Mouse (Mus musculus) layer of hippocampus, adult 8-10 months (tissue): Measurements from ENCODE around the gene Ank2. TPM values are rescaled to one million over a fixed set of nuclear protein-coding genes. Genes with fewer than 3 reads are reported as not detected.
"Not testable (repeated sequence)": the region's sequence is repeated elsewhere in the genome, so short reads cannot be mapped to it uniquely, and the experiment has no call there.

Experiments
- DNase-seq, 2 experiments: peaks; one replicate each; pipeline ENCODE4 v3.0.0; 2022; ENCODE audit warnings: low spot score in 2 of 2
- total RNA-seq, 4 experiments: library from RNA; stranded (reverse); gene quantifications; 2 replicates each; pipeline ENCODE4 v1.2.4; 2022

Gene Ank2
- total RNA-seq, 4 experiments from 2014 or later = 710 to 787 (median 750) TPM

DNA sequence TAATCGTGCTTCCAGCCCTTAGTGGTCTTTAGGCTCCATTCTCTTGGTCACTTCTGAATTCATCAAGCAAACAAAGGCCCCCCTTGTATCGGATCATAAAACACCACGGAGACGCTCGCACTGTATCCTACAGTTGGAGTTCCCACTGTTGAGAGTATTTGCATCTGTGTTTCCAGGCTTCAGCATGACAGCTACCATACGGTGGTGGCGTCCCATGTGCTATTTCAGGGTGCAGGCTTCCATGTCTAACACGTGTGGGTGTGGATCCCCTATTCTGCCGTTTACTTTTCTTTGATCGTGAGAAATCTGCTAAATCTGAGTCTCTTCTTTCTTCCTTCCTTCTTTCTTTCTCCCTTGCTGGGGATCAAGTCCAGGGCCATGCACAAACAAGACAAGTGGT is 14.0 kb downstream of the Ank2 start:
- peak; percentile 51 to 53 for DNase-seq

DNA sequence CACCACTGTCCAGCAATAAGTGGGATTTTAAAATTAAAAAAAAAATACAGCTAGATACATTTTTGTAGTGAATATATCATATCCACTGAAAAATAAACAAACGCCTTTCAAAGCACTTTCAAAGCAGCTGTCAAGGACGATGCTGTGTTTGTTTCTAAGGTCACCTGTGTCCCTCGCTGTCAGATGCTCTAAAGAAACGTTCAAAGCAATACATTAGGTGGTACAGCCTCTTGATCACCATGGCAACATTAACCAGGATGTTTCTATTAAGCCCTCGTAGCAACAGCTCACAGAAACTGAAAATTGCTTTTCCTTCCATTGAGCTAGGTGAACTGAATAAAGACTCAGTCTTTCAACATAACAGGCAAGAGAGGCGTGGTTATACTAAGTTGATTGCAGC is 17.5 kb downstream of the Ank2 start:
- no peak for DNase-seq

DNA sequence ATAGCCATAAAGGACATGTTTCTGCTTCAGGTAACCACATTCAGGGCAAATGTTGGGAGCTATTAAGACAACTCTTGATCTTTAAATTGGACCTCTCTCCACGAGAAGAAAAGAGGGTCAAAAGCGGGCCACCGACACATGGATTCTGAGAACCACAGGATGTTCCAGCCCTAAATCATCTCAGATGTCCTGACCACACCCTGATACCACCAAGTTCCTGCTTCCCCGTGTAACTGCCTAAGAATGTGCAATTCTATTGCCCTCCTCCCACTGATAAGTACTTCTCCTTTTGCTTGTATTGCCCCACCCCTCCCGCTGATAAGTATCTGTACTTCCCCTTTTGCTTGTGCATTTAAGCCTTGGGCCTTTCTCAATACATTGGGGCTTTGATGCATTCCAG is 18.8 kb downstream of the Ank2 start:
- not testable (repeated sequence) for DNase-seq

DNA sequence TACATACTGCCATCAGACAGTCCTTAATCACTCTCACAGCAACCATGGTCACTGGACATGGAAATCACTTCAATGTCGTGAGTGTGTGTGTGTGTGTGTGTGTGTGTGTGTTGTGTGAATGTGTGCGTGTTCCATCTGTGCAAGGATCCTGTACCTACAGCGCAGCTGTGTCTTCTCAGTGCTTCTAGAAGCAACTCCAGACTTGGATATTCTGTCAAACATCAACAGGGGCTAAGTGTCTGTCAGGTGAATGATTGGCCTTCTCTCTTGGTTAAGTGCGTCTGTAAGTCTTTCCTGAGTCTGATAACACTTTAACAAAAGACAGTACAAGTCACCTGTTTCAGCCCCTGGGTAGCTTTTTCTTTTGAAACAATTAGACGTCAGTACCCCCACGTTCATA is 25.0 kb downstream of the Ank2 start:
- DNase-seq = no peak

DNA sequence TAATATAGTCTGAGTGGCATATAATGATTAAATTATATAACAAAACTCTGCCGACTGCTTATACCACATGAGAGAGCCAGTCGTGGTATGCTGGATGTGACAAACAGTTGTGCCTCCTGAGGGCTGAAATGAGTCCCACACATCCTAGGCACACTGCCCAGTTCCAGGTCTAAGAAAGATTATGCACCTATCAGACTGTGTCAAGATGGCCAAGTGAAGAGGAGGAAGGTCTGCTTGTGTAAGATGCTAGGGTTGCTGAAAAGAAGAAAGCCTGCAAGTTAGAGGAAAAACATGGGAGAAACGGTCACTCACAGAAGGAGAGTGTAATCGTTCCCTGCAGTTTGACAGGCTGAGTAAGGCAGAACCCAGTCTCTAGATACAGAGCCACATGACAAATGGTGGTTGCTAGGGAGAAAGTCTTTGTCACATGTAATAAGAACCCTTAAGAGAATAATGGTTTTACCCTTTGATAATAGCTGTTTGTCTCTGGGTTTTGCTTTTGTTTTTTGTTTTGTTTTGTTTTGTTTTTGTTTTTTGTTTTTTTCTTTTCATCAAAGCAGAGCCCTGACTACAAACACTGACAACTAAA is 29.9 kb downstream of the Ank2 start:
- DNase-seq = no peak

DNA sequence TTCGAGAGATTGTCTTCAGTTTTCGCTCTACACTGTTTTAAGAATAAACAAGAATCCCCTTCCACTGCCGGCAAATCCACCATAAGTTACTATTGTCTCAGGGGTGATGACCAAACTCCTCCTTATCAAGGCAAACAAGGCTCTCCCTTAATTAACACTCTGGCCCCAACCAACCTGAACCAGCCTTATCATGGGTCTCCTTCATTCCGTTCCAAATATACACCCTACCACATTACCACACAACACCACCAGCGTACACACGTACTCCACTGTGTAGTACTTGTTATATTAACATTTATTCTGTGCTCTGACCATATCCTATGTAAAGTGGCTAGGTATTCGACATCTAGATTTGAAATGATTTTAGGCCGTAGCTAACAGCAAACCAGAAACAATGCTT is 30.6 kb downstream of the Ank2 start:
- no peak for DNase-seq

DNA sequence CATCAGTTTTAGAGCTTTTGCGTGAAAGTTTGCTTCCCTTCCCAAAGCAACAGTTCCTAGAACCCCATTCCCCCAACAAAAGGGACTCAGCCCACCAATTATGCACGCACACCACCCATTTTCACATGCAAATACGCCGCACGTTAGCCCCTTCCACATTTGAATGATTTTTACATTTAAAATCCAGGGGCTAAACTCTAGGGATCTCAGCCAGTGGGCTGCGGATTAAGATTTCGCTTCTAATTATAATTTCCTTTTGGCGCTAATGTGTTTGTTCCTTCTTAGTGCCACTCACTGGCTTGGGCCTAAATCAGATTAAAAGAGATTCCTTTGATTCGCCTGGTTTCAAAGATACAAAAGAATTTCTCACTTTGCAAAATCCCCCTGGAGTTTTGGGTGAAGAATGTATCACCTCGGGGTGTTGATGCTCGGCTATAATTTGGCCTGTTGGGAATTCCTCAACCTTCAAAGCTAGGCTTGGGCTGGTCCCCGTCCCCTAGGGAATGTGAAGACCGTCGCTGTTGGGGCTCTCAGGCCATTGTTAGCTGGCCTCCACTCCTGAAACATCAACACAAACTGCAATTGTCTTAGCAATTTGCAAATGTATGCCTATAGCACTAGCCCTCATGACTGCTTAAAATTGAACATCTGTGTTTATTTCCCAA is 35.2 kb downstream of the Ank2 start:
- DNase-seq = no peak

DNA sequence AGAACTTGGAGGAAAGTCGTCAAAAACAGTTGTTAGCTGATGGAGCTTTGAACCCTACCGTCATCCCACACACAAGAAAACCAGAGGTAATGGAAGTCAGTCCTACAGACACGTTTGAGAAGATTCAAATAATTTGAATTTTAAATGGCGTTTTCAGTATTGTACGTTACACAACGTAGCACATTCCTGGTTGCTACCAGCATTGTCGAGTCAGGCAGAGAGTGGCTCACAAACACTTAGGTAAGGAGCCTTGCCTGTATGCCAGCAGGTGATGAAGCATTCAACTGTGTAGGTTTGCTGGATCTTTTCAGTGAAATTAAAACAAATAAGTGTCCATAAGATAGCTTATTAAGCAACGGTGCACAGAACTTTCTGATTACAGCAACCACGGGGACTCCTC is 36.0 kb downstream of the Ank2 start:
- DNase-seq = no peak

DNA sequence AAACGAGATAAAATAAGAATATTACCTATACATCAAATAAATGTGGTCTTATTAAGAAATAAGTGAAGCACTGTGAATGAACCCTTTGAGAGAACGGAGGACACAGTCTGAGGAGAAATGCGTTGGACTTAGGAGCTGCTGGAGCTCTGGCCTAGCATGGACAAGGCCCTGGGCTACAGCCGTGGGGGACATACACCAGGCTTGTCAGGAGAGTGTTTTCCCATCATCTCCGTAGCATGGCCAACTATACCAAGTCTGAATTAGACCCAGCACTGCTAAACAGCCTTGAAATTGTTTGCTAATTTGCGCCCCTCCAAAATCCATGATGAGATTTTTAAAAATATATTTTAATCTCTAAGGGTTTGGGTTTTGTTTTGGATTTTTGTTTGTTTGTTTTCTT is 36.7 kb downstream of the Ank2 start:
- DNase-seq = no peak

DNA sequence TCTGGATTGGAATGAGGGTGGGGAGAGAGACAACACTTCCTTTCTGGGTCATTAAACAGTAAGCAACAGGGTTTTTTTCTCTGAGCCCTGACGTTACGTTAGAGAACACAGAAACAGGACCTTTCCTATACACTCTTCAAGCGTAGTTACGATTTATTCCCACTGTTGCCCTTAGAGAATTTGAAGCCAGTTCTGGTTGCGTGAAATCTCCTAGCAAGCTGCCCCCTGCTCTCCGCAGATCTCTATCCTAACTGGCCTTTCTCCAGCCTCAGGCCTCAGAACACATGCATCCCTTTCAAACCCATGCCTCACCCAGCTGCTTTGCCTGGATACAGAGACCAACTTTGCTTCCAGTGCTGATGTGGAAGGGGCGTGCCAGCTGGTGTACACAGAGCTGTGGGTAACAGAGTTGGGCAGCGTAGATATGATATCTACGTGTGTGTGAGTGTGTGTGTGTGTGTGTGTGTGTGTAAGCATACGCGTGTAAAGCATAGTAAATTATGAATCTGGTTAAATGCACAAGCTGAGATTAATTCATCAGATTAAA is 38.2 kb downstream of the Ank2 start:
- DNase-seq = no peak

DNA sequence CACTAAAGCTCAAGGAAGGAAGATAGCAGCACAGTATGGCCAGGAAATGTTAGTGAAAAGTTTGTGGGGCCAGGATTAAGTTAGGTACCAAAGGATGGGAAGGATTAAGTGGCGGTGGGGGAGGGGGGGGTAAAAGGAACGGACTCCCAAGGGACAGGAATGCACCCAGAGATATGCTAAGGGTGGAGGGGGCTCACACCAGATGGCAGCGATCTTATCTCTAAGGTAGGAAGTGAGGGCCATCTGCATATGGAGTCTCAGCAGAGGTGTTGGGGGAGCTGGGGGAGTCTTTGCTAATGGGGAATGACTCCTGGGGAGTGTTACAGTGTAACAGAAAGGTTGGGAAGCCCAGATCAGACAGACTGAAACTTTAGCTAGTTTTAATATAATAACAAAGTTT is 39.3 kb downstream of the Ank2 start:
- DNase-seq = no peak

DNA sequence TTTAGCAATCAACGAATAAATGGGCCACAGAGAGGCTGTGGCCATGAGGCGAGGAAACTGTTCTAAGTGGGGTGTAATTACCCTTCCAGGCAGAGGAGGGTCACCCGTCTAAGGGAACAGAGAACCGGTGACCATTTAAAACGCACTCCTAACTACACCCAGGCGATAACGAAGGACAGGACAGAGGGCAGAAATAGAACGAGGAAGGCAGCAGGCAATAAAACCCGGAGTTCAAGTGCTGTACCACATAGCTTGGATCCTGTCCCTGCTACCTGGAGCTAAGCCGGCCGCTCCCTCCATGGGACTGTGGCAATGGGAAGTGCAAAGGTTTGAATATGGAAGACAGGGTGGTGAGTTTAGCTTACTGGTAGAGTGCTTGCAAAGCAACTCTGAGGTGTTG is 40.2 kb downstream of the Ank2 start:
- no peak for DNase-seq

DNA sequence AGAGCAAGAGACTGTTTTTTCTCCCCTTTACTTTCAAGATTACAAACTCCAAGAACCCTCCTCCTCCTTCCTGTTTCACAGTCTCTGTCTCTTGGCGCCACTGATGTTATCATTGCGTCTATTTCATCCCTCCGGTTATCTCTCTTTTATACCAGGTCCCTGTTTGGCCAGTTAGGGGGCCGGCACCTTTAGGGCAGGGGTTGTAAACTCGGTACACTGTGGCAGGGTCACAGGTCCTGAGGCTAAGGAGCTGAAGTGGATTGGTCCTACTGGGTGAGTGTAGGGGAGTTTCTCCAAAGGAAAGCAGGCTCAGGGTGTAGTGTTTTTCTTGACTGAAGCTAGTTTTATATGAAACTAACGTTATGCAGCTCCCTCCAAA is 40.7 kb downstream of the Ank2 start:
- no peak for DNase-seq

DNA sequence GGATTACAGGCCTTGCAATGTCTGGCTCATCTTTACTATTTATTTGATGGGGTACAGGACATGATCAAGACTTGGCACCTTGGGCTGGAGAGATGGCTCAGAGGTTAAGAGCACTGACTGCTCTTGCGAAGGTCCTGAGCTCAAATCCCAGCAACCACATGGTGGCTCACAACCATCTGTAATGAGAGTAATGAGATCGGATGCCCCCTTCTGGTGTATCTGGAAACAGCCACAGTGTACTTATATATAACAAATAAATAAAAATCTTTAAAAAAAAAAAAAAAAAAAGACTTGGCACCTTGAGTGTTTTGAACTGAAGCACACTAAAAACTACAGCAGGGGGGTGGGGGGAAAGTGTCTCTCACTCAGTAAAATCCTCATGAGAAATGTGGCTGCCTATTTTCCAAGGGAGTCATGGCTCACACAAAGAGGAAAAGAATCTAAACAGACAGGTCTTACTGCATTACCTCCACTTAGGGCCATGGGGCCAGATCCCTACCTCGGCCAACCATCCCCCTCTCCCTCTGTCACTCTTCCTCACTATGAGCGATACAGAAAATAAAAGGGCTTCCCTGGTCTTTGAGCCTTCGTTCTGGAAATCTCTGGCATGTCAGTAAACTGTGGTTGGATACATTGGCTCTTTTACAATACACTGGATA is 41.3 kb downstream of the Ank2 start:
- no peak for DNase-seq

DNA sequence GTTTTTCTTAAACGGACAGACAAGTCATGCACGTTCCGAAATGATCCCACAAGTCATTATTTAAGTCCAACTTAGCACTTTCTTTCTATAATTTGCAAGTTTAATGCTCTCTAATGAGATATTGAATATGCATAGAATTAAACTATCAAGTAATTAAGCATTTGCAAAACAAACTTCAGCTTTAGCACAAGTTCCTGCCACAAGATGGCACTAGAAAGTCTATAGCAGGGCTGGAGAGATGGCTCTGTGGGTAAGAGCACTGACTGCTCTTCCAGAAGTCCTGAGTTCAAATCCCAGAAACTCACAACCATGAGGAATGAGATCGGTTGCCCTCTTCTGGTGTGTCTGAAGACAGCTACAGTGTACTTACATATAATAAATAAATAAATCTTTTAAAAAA is 45.4 kb downstream of the Ank2 start:
- no peak for DNase-seq

DNA sequence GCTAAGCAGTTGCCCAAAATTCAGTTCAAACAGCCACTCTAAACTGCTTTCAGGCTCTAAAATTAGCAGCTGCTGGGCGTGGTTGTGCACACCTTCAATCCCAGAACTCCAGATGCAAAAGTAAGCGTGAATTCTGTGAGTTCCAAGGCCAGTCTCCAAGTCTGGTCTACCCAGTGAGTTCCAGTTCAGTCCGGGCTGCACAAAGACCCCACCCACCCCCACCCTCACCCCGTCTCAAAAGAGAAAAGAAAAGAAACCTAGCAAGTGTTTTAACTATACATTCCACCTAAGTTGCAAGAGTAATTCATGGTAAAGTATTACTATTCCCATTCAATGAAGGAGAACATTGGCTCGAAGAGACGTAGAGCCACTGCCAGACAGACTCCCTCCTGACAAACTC is 45.9 kb downstream of the Ank2 start:
- DNase-seq = no peak

DNA sequence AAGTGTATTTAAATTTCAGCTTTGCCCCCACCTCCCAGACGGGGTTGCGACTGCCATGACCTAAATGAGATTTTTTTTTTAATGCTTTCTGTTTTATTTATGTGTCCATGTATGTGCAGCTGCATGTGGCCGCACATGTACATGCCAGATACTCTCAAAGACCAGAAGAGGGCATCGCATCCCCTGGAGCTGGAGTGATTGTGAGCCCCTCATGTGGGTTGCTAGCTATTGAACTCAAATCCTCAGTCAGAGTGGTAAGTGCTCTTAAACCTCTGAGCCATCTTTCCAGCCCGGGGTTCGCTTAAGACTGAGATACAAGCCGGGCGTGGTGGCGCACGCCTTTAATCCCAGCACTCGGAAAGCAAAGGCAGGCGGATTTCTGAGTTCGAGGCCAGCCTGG is 46.9 kb downstream of the Ank2 start:
- DNase-seq = no peak

DNA sequence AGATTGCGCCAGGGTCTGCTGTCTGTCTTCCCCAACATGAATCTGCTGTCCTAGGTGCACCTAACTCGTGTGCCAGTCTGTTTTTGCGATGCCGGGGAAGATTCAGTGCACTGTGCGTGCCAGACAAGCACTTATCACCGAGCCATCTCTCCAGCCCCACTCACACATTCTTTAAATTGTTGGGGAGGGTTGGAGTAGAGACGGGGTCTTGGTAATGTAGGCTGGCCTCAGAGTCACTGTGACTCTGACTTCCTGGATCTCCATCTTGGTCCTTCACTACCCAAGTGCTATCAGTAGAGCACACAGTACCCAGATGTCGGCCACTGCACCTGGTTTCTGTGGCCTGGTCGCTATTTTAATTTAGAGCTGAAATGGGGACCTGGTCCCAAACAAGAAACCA is 47.4 kb downstream of the Ank2 start:
- DNase-seq = no peak

DNA sequence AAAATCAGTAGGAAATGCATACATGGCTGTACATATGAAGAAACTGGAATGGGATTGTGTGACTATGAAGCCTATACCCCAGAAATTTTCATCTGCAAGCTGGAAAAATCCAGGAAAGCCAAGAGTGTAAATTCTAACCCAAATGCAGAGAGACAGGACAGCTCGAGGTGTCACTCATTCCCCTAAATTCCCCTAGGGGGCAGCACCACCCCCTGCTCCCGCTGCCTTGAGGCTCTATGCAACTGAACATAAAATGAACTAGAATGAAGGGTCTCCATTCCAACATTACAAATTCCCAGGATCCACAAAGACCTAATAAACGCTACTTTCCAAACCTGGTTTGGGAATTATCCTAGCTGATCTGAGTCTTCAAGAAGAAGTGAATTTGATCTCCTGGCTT is 48.1 kb downstream of the Ank2 start:
- DNase-seq = peak in 1 of 2 experiments; percentile 24

DNA sequence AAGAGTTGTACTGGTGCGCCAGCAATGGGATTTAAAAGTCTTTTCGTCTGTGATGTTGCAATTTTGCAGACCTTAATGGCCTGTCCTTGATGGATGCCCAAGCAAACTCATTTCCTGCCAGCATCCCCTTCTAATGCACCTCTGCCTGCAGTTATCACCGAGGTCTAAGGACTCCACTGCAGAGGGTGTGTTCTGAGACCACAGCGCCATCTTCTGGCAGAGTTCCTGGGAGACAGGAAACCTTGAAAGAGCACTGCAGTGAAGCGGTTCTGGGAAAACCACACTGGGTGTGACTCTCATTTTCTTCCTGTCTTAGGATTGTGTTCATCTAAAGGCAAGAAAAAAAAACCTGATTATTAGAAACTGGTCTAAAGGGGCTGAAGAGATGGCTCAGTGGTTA is 53.0 kb downstream of the Ank2 start:
- peak; percentile 29 to 72 for DNase-seq

DNA sequence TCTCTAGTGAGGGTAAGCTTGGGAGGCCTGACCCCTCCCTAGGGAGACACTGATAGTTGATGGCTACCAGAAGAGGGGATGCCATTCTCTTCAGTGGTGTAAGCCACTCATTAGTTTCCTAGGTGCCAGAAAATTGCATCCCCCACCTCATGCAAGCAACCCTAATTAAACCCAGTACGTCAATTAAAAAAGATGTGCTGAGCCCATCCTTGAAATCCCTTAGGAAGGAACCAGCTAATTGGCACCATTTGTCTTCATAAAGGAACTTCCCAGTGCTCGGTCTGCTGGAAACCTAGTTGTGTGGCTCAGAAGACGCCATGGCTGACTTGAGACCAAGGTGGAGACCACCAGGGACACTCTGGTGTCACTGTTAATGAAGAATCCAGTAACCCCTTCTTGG is 65.9 kb downstream of the Ank2 start:
- no peak for DNase-seq

DNA sequence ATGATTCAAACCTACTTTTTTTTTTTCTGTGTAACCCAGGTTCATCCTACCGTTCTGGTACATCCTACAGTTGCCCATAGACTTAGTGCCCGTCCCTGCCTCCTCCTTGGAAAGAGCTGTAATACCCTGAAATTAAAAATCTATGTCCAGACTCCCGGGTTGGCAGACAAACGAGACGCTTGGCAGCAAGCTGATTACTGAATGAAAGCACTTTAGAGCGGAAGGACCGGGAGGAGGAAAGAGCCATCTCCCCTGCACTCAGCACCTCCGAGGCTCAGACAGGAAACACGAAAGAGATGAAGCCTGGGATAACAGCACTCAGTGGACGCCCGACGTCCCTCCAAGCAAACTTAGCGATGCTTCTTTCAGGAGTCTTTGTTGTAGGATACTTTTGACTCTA is 69.3 kb downstream of the Ank2 start:
- peak in 1 of 2 experiments; percentile 33 for DNase-seq

DNA sequence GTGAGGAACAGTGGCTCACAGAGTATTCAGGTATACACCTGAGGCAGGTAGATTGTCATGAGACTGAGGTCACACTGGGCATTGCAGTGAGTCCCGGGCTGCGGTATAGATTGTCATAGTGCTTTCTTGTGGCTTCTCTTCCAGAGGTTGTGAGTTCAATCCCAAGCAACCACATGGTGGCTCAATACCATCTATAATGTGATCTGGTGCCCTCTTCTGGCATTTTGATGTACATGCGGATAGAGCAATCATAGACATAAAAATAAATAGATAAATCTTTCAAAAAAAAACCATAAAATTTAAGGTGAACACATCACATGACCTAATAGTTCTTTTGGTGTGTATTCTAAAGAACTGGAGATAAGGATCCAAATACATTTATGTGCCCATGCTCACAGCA is 70.6 kb downstream of the Ank2 start:
- DNase-seq = no peak
